Mouse (Mus musculus) stomach, postnatal 0 days (tissue): ENCODE results near the gene Slc38a7. TPM values are rescaled to one million over a fixed set of nuclear protein-coding genes. Genes with fewer than 3 reads are reported as not detected.

ENCODE experiments used
- ATAC-seq: fragments of 200-750 bp; cut with Nextera tagmentation; 2 replicates; pipeline ENCODE4 v1.8.0; 2017; ENCODE audit not compliant: low FRiP score, low TSS enrichment
- DNase-seq: peaks from one replicate; pipeline ENCODE4 v3.0.0-alpha.2; 2016; ENCODE audit warnings: low spot score
- H3K27ac ChIP-seq: fragments of 300-500 bp; sonication (generic); replicated peaks from 2 replicates; pipeline ENCODE4 v1.5.1; 2014; ENCODE audit warnings: mild to moderate bottlenecking, control low read depth
- H3K27me3 ChIP-seq: fragments of 300-500 bp; sonication (generic); 2 replicates; pipeline ENCODE4 v1.6.1; 2014; ENCODE audit warnings: low read length; ENCODE audit not compliant: control insufficient read depth, insufficient read depth
- H3K36me3 ChIP-seq: fragments of 300-500 bp; sonication (generic); 2 replicates; pipeline ENCODE4 v1.6.1; 2014; ENCODE audit warnings: low read length, mixed read lengths; ENCODE audit not compliant: control insufficient read depth, insufficient read depth
- H3K4me1 ChIP-seq: fragments of 300-500 bp; sonication (generic); replicated peaks from 2 replicates; pipeline ENCODE4 v1.6.1; 2014; ENCODE audit warnings: antibody characterized with exemption; ENCODE audit not compliant: control insufficient read depth, insufficient read depth
- H3K4me2 ChIP-seq: fragments of 300-500 bp; sonication (generic); replicated peaks from 2 replicates; pipeline ENCODE4 v1.6.1; 2014; ENCODE audit warnings: low read depth, mild to moderate bottlenecking, control low read depth, moderate library complexity
- H3K4me3 ChIP-seq: fragments of 300-500 bp; sonication (generic); 2 replicates; pipeline ENCODE4 v1.5.1; 2014; ENCODE audit warnings: low read depth, low read length, control low read depth
- H3K9ac ChIP-seq: fragments of 300-500 bp; sonication (generic); 2 replicates; pipeline ENCODE4 v1.6.1; 2014; ENCODE audit warnings: mild to moderate bottlenecking, low read length, control low read depth, mixed read lengths
- H3K9me3 ChIP-seq: fragments of 300-500 bp; sonication (generic); 2 replicates; pipeline ENCODE4 v1.6.1; 2016; ENCODE audit warnings: low read length; ENCODE audit not compliant: control insufficient read depth
- CTCF ChIP-seq: IDR thresholded peaks from 2 replicates; pipeline ENCODE4 v1.5.1; 2016; ENCODE audit warnings: antibody characterized with exemption, low read depth, mild to moderate bottlenecking, moderate library complexity
- EP300 ChIP-seq: optimal IDR thresholded peaks from 2 replicates; pipeline ENCODE3; 2016; ENCODE audit warnings: antibody characterized with exemption
- WGBS: fragments of 180-500 bp; shearing (Covaris S2); extraction: QIAGEN DNeasy Blood & Tissue Kit; methylation state at CpG from one replicate; pipeline ENCODE4 v1.1.7; 2014; 5-methylcytosine and 5-hydroxymethylcytosine counted together
- polyA plus RNA-seq: library from polyadenylated mRNA; unstranded; fragments of >200 nt; fragmentation: Nextera tagmentation; extraction: Ambion mirVana; gene quantifications from 2 replicates; pipeline ENCODE4 v1.2.1, GENCODE M21; 2015

Slc38a7 gene
- polyA plus RNA-seq, 1 experiment from 2014 or later: 9.5 TPM

DNA sequence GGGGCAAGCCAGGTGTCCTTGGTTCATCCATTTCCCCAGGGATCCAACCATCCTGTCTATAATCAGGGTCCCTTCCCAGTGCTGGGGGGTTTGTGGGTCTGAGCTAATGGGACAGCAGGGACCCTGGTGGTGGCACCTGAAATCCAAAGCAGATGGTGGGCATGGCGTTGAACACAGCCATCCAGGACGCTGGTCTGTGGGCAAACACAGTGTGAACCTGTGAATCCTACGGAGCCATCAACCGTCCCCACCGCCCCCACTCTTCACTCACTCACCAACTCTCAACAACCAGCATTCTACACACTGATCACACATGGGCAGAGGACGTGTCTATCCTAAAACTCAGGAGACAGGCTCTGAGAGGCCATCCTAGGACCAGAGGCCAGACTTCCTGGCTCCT is 9.4 kb downstream of the Slc38a7 start:
- Histone ChIP-seq H3K9ac (no peak overlapping the region), H3K4me2 (no peak overlapping the region), H3K9me3 (no peaks in the 10 kb centered on the region), H3K36me3 (no peaks in the 10 kb centered on the region; the same call in 1 of the 2 replicates), H3K27ac (no peak overlapping the region), H3K4me3 (no peak overlapping the region), H3K27me3 (no peaks in the 10 kb centered on the region), H3K4me1 (no peaks in the 10 kb centered on the region)
- DNase-seq: no peak
- TF ChIP-seq CTCF (no peak), EP300 (no peak)
- ATAC-seq: no peak
- whole genome bisulfite sequencing: 91% methylated on average over 6 of the region's 6 CpGs

DNA sequence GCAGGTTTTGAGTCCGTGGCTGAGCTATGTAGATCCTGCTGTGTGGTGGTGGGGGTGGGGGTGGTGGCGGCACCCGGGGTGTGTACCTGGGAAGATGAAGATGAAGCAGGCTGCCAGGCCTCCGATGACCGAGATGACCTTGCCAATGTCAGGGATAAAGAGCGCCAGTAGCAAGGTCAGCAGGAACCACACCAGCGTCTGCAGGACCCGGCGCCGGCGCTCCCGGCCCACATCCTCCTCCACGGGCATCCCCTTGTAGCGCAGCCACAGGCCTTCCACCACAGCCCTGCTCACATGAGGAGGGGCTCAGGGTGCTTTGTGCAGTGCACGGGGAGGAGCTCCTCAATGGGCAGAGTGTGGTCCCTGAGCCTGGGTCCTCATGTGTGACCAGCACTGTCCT is 11.9 kb downstream of the Slc38a7 start:
- WGBS: 93% methylated on average over 15 of the region's 15 CpGs
- no peak overlapping the region for H3K27ac ChIP-seq
- no peaks in the 10 kb centered on the region for H3K27me3 ChIP-seq
- no peak overlapping the region for H3K9ac ChIP-seq
- DNase-seq (no peak), ATAC-seq (no peak)
- H3K9me3 ChIP-seq: no peaks in the 10 kb centered on the region
- H3K4me1 ChIP-seq: no peaks in the 10 kb centered on the region
- TF ChIP-seq CTCF: no peak
- no peak for TF ChIP-seq EP300
- H3K4me2 ChIP-seq: no peak overlapping the region
- H3K4me3 ChIP-seq: no peak overlapping the region
- H3K36me3 ChIP-seq: no peaks in the 10 kb centered on the region; the same call in 1 of the 2 replicates

DNA sequence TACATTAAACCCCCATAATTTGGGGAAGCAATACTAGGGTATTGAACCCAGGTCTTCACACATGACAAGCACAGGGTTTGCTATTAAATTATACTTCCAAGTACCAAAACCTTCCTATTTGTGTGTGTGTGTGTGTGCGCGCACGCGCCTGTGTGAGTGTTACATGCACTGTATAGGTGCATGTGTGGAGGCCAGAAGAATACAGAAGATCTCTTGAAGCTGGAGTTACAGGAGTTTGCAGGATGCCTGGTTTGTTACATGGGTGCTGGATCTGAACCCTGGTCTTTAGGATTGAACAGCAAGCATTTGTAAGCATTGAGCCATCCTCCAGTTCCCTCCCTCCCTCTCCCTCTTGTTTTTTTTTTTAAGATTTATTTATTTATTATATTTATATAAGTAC is 14.1 kb downstream of the Slc38a7 start:
- DNase-seq (no peak), ATAC-seq (no peak)
- no peaks in the 10 kb centered on the region; the same call in 1 of the 2 replicates for H3K36me3 ChIP-seq
- no peak overlapping the region for H3K9ac ChIP-seq
- no peak overlapping the region for H3K4me2 ChIP-seq
- 98% methylated on average over 4 of the region's 4 CpGs for WGBS
- H3K27me3 ChIP-seq: no peaks in the 10 kb centered on the region
- H3K9me3 ChIP-seq: no peaks in the 10 kb centered on the region
- H3K4me3 ChIP-seq: no peak overlapping the region
- H3K27ac ChIP-seq: no peak overlapping the region
- TF ChIP-seq EP300 (no peak), CTCF (no peak)
- no peaks in the 10 kb centered on the region for H3K4me1 ChIP-seq

DNA sequence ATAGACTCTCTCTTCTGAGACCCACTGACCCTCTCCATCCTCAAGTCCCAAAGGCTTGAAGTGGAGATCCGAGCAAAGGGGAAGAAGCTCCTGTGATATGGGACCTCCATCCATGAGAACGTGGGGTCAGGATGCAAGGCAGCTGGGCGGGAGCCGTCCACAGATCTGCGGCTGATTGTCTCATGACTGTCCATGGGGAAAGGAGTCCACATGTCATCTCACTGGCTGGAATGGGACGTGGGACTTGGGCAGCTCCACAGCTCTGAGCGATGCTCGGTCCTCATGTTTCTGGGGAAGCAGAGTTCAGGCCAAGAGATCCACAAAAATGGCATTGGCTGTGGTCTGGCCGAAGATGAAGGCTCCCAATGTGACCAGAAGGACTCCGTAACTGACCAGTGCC is 16.1 kb downstream of the Slc38a7 start:
- no peak overlapping the region for H3K4me2 ChIP-seq
- H3K27me3 ChIP-seq: no peaks in the 10 kb centered on the region
- H3K9ac ChIP-seq: no peak overlapping the region
- no peaks in the 10 kb centered on the region for H3K4me1 ChIP-seq
- no peak overlapping the region for H3K27ac ChIP-seq
- H3K4me3 ChIP-seq: no peak overlapping the region
- no peaks in the 10 kb centered on the region for H3K9me3 ChIP-seq
- TF ChIP-seq EP300 (no peak), CTCF (no peak)
- no peaks in the 10 kb centered on the region for H3K36me3 ChIP-seq
- ATAC-seq (no peak), DNase-seq (no peak)
- 87% methylated on average over 10 of the region's 10 CpGs for WGBS

- WGBS: 60% methylated on average over 4 of the region's 4 CpGs
- DNase-seq (no peak), ATAC-seq (no peak)
- Histone ChIP-seq H3K9ac (no peak overlapping the region), H3K27me3 (no peaks in the 10 kb centered on the region), H3K4me3 (no peak overlapping the region), H3K36me3 (no peaks in the 10 kb centered on the region), H3K9me3 (no peaks in the 10 kb centered on the region), H3K27ac (no peak overlapping the region), H3K4me1 (no peaks in the 10 kb centered on the region), H3K4me2 (no peak overlapping the region)
- TF ChIP-seq EP300 (no peak), CTCF (no peak)
These were observed 17.4 kb downstream of the Slc38a7 start for GRCm38 (mm10) chr8:95835891-95836290.

DNA sequence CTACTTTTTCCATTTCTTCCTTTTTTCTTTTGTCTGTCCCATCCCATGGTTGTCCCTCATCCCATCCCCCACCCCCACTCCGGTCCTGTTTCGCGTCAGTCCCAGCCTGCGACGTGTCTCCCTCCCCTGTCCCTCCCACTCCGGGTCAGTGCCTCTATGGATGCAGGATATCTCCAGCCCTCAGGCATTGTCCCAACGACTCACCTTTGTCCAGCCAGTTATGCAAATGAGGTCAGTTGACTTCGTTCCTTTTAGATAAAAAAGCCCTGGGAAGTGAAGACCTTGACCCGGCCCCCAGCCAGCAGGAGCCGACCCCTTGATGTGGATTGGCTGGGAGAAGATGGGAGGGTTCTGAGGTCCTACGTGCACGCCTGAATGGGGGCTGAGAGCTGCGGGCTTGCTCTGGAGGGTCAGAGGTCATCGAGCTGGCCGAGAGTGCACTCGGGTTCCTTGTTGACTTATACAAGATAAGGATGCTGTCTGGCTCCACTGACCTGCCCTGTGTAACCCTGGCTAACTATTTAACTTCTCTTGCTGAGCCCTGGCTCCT is 19.8 kb downstream of the Slc38a7 start:
- Histone ChIP-seq H3K27ac (no peak overlapping the region; the same call in 1 of the 2 replicates), H3K4me1 (no peaks in the 10 kb centered on the region), H3K36me3 (no peaks in the 10 kb centered on the region), H3K27me3 (no peaks in the 10 kb centered on the region), H3K9me3 (no peaks in the 10 kb centered on the region), H3K4me3 (peak overlapping the region; percentile 17; the same call in 1 of the 2 replicates), H3K4me2 (peak overlapping the region; percentile 44), H3K9ac (no peak overlapping the region)
- ATAC-seq (peak; percentile 79), DNase-seq (peak; percentile 54)
- WGBS: 2% methylated on average over 16 of the region's 16 CpGs
- TF ChIP-seq CTCF: no peak
